Mouse (Mus musculus) midbrain, embryonic 10.5 days (tissue): ENCODE data around the gene Tmem234. TPM values are rescaled to one million over a fixed set of nuclear protein-coding genes. Genes with fewer than 3 reads are reported as not detected.

Experiments
- DNase-seq: peaks from one replicate; pipeline ENCODE4 v3.0.0-alpha.2; 2017; ENCODE audit warnings: low spot score
- H3K27ac ChIP-seq: fragments of 300-500 bp; sonication (generic); replicated peaks from 2 replicates; pipeline ENCODE4 v1.5.1; 2016; ENCODE audit warnings: mild to moderate bottlenecking
- H3K27me3 ChIP-seq: fragments of 300-500 bp; sonication (generic); 2 replicates; pipeline ENCODE4 v1.6.1; 2016; ENCODE audit warnings: low read depth, mild to moderate bottlenecking; ENCODE audit not compliant: poor library complexity, severe bottlenecking
- H3K36me3 ChIP-seq: fragments of 300-500 bp; sonication (generic); 2 replicates; pipeline ENCODE4 v1.6.1; 2016; ENCODE audit warnings: mild to moderate bottlenecking, moderate library complexity
- H3K4me1 ChIP-seq: fragments of 300-500 bp; sonication (generic); 2 replicates; pipeline ENCODE4 v1.6.1; 2016
- H3K4me3 ChIP-seq: fragments of 300-500 bp; sonication (generic); 2 replicates; pipeline ENCODE4 v1.5.1; 2016; ENCODE audit warnings: mild to moderate bottlenecking, moderate library complexity
- H3K9me3 ChIP-seq: fragments of 300-500 bp; sonication (generic); replicated peaks from 2 replicates; pipeline ENCODE4 v1.6.1; 2016; ENCODE audit warnings: mild to moderate bottlenecking
- WGBS: fragments of 180-500 bp; shearing (Covaris S2); methylation state at CpG from one replicate; pipeline ENCODE4 v1.1.7; 2016; 5-methylcytosine and 5-hydroxymethylcytosine counted together
- microRNA-seq: library from miRNA; unstranded; fragments of <30 nt; microRNA quantifications from one replicate; pipeline ENCODE4, GENCODE M21; 2017
- polyA plus RNA-seq: library from polyadenylated mRNA; unstranded; fragments of >200 nt; fragmentation: Nextera tagmentation; extraction: Ambion mirVana; gene quantifications from 2 replicates; pipeline ENCODE4 v1.2.1, GENCODE M21; 2016

Tmem234 gene
- polyA plus RNA-seq, 1 experiment from 2014 or later: 226 TPM

- no peaks in the 10 kb centered on the region for H3K9me3 ChIP-seq
- no peaks in the 10 kb centered on the region for H3K27me3 ChIP-seq
- peaks cover 23% of the 10 kb centered on the region for H3K36me3 ChIP-seq
- 11% methylated on average over 12 of the region's 12 CpGs for WGBS
- peak; percentile 46 for DNase-seq
- peak overlapping the region; percentile 93 for H3K27ac ChIP-seq
- H3K4me1 ChIP-seq: peaks cover 23% of the 10 kb centered on the region
- peak overlapping the region; percentile 93 for H3K4me3 ChIP-seq
Observed at GRCm38 (mm10) chr4:129671491-129672082, 71.1 kb downstream of the Tmem234 start.

- Histone ChIP-seq H3K9me3 (no peaks in the 10 kb centered on the region), H3K27me3 (no peaks in the 10 kb centered on the region), H3K36me3 (peaks cover 24% of the 10 kb centered on the region), H3K4me1 (peaks cover 23% of the 10 kb centered on the region), H3K27ac (peak within 1 kb of the TSS; percentile 93), H3K4me3 (peak within 1 kb of the TSS; percentile 93)
- peak; percentile 91 for DNase-seq
- WGBS: under 1% methylated on average over 65 of the region's 65 CpGs
Observed at GRCm38 (mm10) chr4:129672083-129672877, 71.8 kb downstream of the Tmem234 start, which contains the start of gene Kpna6. TSS of gene Kpna6 (minus strand) at chr4:129672767.

- peak overlapping the region; percentile 93 for H3K27ac ChIP-seq
- peaks cover 29% of the 10 kb centered on the region for H3K36me3 ChIP-seq
- H3K27me3 ChIP-seq: no peaks in the 10 kb centered on the region
- no peaks in the 10 kb centered on the region for H3K9me3 ChIP-seq
- H3K4me1 ChIP-seq: peaks cover 23% of the 10 kb centered on the region
- WGBS: 12% methylated on average over 10 of the region's 10 CpGs
- H3K4me3 ChIP-seq: peak overlapping the region; percentile 93
- no peak for DNase-seq
Observed at GRCm38 (mm10) chr4:129672878-129673449, 72.5 kb downstream of the Tmem234 start.

Small RNA genes within 50 kb of the gene (microRNA-seq; reads per million reads assigned to microRNA genes)
- not detected for gene Mir8119

Other genes with a start within 250 kb of the Tmem234 start
- 7.5 and 9.4 TPM in 2 replicates for gene Zbtb8a, start 222.6 kb upstream of the Tmem234 start, polyA plus RNA-seq
- 1.3 and 1.6 TPM in 2 replicates for gene Zbtb8b, start 159.8 kb upstream of the Tmem234 start, polyA plus RNA-seq
- 20.2 and 25.0 TPM in 2 replicates for gene Bsdc1, start 139.1 kb upstream of the Tmem234 start, polyA plus RNA-seq
- not detected in 2 replicates for gene Tssk3, start 109.6 kb upstream of the Tmem234 start, polyA plus RNA-seq
- gene Fam229a, start 109.5 kb upstream of the Tmem234 start, polyA plus RNA-seq: not detected in 2 replicates
- gene Marcksl1, start 87.1 kb upstream of the Tmem234 start, polyA plus RNA-seq: 1,603 and 1,647 TPM in 2 replicates
- gene Hdac1, start 58.0 kb upstream of the Tmem234 start, polyA plus RNA-seq: 276 and 278 TPM in 2 replicates
- 4.7 and 7.2 TPM in 2 replicates for gene Lck, start 27.0 kb upstream of the Tmem234 start, polyA plus RNA-seq
- gene Fam167b, start 22.1 kb upstream of the Tmem234 start, polyA plus RNA-seq: 0.50 and 1.5 TPM in 2 replicates
- gene Eif3i, start within 50 bp of the Tmem234 start, polyA plus RNA-seq: 261 and 293 TPM in 2 replicates
- 2.1 and 2.9 TPM in 2 replicates for gene Dcdc2b, start 13.6 kb downstream of the Tmem234 start, polyA plus RNA-seq
- 30.6 and 32.8 TPM in 2 replicates for gene Iqcc, start 18.4 kb downstream of the Tmem234 start, polyA plus RNA-seq
- gene Ccdc28b, start 23.3 kb downstream of the Tmem234 start, polyA plus RNA-seq: 58.6 and 74.5 TPM in 2 replicates
- gene Txlna, start 40.4 kb downstream of the Tmem234 start, polyA plus RNA-seq: 104 and 107 TPM in 2 replicates
- gene Kpna6, start 72.1 kb downstream of the Tmem234 start, polyA plus RNA-seq: 14.7 and 16.0 TPM in 2 replicates
- 15.1 and 17.4 TPM in 2 replicates for gene Tmem39b, start 96.2 kb downstream of the Tmem234 start, polyA plus RNA-seq
- 152 and 162 TPM in 2 replicates for gene Khdrbs1, start 141.6 kb downstream of the Tmem234 start, polyA plus RNA-seq
- 307 and 309 TPM in 2 replicates for gene Ptp4a2, start 210.6 kb downstream of the Tmem234 start, polyA plus RNA-seq